Mouse (Mus musculus) layer of hippocampus, adult 18-20 months (tissue): Measurements from ENCODE around the gene Cobll1. TPM values are rescaled to one million over a fixed set of nuclear protein-coding genes. Genes with fewer than 3 reads are reported as not detected.

Experiments
- DNase-seq, 2 experiments: peaks; one replicate each; pipeline ENCODE4 v3.0.0; 2022; ENCODE audit warnings: low spot score in 2 of 2
- total RNA-seq, 2 experiments: library from RNA; stranded (reverse); gene quantifications; 2 replicates each; pipeline ENCODE4 v1.2.3; 2021

Cobll1 gene
- total RNA-seq, 2 experiments from 2014 or later = 7.3 to 7.5 TPM

DNA sequence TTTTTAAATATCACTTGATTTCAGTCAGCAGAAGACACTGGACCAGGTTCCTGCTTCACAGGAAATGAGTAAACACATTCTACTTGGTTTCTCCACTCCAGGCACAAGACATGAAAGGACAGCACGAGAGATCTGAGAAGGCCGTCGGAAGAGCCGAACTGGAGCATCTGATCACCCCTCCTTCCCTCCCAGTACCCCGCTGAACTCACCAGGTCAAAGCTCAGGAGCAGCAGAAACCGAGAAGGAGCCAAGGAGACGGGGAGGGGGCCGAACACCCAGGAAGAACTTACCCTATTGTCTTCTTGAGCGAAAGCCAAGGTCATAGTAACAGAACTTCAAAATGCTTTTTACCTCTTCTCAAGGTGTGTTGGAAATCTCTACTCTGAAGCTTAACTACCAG is 39.5 kb downstream of the Cobll1 start:
- DNase-seq = no peak

DNA sequence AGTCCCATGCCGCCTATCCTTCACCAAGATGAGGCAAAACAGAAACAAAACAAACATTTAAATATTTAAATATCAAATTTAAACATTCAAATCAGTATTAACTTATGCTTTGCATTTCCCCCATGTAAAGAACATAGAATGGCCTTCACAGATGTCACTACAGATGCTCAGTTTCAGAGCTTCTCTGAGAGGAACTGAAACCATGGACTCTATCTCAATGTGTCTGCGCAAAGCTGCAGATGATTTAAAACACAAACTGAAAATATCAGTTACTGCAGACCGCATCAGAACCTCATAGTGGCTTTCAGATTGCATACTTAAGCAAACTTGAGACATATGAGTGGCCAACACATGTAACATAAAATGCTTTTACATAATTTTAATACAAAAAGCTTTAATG is 40.6 kb downstream of the Cobll1 start:
- no peak for DNase-seq

GRCm38 (mm10) chr2:65196994-65197393 is 42.2 kb downstream of the Cobll1 start:
- DNase-seq = no peak

GRCm38 (mm10) chr2:65195233-65196010 is 43.8 kb downstream of the Cobll1 start:
- DNase-seq = no peak

- no peak for DNase-seq
These were observed 46.0 kb downstream of the Cobll1 start for GRCm38 (mm10) chr2:65193091-65193795.

DNA sequence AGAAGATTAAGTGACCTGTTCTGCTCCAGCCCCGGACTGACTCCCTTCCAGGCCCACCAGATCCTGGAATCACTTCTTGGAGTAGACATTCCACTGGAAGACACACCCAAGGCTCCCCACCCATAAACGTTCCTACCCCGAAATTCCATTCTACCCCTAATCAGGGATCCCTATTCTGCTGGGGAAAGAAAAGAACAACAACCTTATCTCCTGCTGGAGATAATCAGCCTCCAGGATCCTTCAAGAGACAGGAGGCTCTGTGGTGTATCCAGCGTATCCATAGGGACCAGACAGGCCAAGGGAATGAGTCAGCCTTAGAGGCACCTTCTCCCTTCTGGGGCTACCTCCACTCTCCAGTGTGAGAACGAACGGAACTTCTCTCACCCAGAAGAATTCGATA is 47.8 kb downstream of the Cobll1 start:
- DNase-seq = no peak

DNA sequence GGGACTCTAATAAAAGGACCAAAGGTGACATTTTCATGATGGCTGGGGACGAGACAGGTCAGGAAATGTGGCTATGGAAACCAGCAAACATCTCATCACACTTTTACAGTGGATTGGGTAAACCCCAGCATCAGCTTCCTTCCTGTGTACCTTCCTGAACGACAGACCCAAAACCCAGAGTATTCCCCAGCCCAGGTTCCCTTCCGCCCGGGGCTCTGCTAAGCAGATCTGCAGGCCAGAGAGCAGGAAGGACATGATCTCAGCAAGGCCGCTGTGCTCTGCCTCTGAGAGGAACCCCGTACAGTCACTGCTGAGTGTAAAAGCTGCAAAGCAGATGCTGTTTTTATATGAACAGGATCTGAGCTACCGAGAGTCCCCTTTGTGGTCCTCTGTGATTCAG is 49.9 kb downstream of the Cobll1 start:
- DNase-seq = no peak

- DNase-seq = no peak
These were observed 50.6 kb downstream of the Cobll1 start for GRCm38 (mm10) chr2:65188585-65188984.

- no peak for DNase-seq
These were observed 51.6 kb downstream of the Cobll1 start for GRCm38 (mm10) chr2:65187652-65188051.

DNA sequence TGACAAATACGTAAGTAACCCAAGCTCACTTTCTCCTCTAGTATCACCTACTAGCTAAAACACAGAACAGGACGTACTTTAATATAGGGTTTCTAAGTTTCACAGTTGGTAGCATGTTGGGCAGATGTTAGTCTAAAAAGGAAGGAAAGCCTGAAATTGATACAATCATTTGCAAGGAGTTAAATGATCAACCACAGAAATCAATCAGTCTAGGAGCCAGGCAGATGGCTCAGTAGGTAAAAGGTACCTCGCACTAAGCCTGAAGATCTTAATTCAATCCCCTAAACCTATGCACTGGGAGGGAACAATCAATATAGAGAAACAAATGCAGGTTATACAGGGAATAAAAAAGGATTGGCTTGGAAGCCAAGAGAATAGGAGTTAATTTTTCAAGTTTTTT is 52.0 kb downstream of the Cobll1 start:
- no peak for DNase-seq

- DNase-seq = no peak
These were observed 56.5 kb downstream of the Cobll1 start for GRCm38 (mm10) chr2:65182747-65183146.

- DNase-seq = no peak
These were observed 57.5 kb downstream of the Cobll1 start for GRCm38 (mm10) chr2:65181736-65182135.

GRCm38 (mm10) chr2:65181066-65181716 is 58.0 kb downstream of the Cobll1 start:
- DNase-seq = no peak

DNA sequence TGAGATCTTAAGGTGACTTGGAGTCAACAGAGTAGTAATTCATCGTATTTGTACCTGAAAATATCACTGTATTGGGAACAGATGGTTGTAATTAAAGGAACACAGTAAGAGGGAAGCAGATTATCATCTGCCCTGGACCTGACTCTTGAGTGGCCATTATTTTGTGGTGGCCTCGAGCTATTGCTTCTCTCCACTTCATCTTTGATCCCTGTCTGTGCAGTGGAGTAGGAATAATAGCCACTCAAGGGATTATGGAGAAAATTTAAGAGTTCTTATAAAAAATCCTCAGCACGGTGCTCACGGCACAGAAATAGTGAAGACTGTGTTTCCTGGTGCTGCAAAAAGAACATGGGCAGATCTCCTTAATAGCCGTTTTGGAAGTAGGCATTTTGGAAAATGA is 63.6 kb downstream of the Cobll1 start:
- DNase-seq = no peak

DNA sequence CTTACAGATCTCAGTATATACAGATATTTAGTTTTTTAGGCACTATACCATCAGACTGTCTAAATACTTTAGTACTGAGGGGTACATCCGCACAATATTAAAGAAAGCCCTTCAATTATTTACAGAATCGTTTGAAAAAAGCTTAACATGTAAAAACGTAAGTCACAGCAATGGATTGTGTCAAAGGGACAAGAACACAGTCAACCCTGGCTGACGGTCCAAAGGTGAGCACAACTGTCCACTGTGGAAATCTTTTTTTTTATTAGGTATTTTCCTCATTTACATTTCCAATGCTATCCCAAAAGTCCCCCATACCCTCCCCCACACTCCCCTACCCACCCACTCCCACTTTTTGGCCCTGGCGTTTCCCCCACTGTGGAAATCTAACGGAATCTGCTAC is 67.1 kb downstream of the Cobll1 start:
- no peak for DNase-seq

GRCm38 (mm10) chr2:65171516-65171915 is 67.7 kb downstream of the Cobll1 start:
- no peak for DNase-seq

GRCm38 (mm10) chr2:65170693-65171456 is 68.3 kb downstream of the Cobll1 start:
- DNase-seq = peak in 1 of 2 experiments; percentile 23

DNA sequence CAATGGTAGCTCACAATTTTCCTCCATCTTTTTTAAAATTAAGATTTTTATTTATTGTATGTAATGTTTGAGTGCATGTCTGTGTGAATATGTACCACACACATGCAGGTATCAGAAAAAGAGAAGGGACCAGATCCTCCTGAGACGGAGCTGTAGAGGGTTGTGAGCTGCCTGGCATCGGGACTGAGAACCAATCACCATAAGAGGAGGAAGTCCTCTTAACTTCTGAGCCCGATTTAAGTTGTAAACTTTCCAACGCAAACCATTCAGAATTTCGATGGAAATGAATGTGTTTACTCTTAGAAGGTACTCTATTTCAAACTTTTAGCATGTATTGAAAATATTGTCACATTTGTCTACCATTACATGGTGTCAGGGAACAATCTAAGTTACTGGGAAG is 68.9 kb downstream of the Cobll1 start:
- DNase-seq = no peak

- DNase-seq = no peak
These were observed 75.2 kb downstream of the Cobll1 start for GRCm38 (mm10) chr2:65163990-65164389.

GRCm38 (mm10) chr2:65162625-65163024 is 76.6 kb downstream of the Cobll1 start:
- no peak for DNase-seq

- no peak for DNase-seq
These were observed 77.5 kb downstream of the Cobll1 start for GRCm38 (mm10) chr2:65161715-65162114.
